Mouse (Mus musculus) ES-E14 (cell line): Measurements from ENCODE around the gene Pcbp3.

Source experiments
- CHD2 ChIP-seq: IDR thresholded peaks from 2 replicates; pipeline ENCODE4 v1.6.1; 2014; ENCODE audit warnings: mild to moderate bottlenecking, low read depth, low read length, inconsistent platforms
- HCFC1 ChIP-seq: IDR thresholded peaks from 2 replicates; pipeline ENCODE4 v1.6.1; 2012; ENCODE audit warnings: low read length, inconsistent platforms, borderline replicate concordance; ENCODE audit not compliant: insufficient read depth
- MAFK ChIP-seq: IDR thresholded peaks from 2 replicates; pipeline ENCODE4 v1.6.1; 2014; ENCODE audit warnings: mild to moderate bottlenecking, low read depth, low read length, inconsistent platforms; ENCODE audit not compliant: insufficient read depth
- ZC3H11A ChIP-seq: IDR thresholded peaks from 2 replicates; pipeline ENCODE4 v1.6.1; 2012; ENCODE audit warnings: low read depth, mild to moderate bottlenecking, inconsistent platforms, low read length, borderline replicate concordance
- ZNF384 ChIP-seq: IDR thresholded peaks from 2 replicates; pipeline ENCODE4 v1.6.1; 2012; ENCODE audit warnings: low read depth, low read length, inconsistent platforms

GRCm38 (mm10) chr10:76844901-76845300 is 116.8 kb downstream of the Pcbp3 start:
- TF ChIP-seq CHD2, result no peak
- TF ChIP-seq HCFC1, result no peak
- TF ChIP-seq ZNF384, result no peak
- TF ChIP-seq MAFK, result no peak
- TF ChIP-seq ZC3H11A, result no peak
